Mouse (Mus musculus): Measurements from ENCODE around the gene Col5a2. TPM values are rescaled to one million over a fixed set of nuclear protein-coding genes. Genes with fewer than 3 reads are reported as not detected.

Gene Col5a2
- polyA plus RNA-seq, 1 experiment from 2014 or later, result 19.0 TPM

GRCm38 (mm10) chr1:45420554-45420953 is 82.5 kb downstream of the Col5a2 start:
- H3K9ac ChIP-seq, result no peak overlapping the region
- H3K4me1 ChIP-seq (replicated peaks), result no peaks in the 10 kb centered on the region
- no peaks in the 10 kb centered on the region for H3K9me3 ChIP-seq
- H3K27ac ChIP-seq (replicated peaks), result no peak overlapping the region
- no peak overlapping the region for H3K4me3 ChIP-seq
- H3K36me3 ChIP-seq, result no peaks in the 10 kb centered on the region
- ATAC-seq (ENCODE audit: low read depth), result no peak
- no peak overlapping the region for H3K4me2 ChIP-seq
- no peaks in the 10 kb centered on the region for H3K27me3 ChIP-seq

- Histone ChIP-seq H3K27me3 (no peaks in the 10 kb centered on the region), H3K4me3 (no peak overlapping the region), H3K27ac (replicated peaks) (no peak overlapping the region), H3K36me3 (no peaks in the 10 kb centered on the region), H3K4me2 (no peak overlapping the region), H3K9ac (no peak overlapping the region), H3K4me1 (replicated peaks) (no peaks in the 10 kb centered on the region), H3K9me3 (no peaks in the 10 kb centered on the region)
- ATAC-seq (ENCODE audit: low read depth), result no peak
- 89% methylated on average over 2 of the region's 2 CpGs for WGBS
These were observed 83.2 kb downstream of the Col5a2 start for GRCm38 (mm10) chr1:45419858-45420257.

GRCm38 (mm10) chr1:45381866-45382265 is 121.2 kb downstream of the Col5a2 start:
- no peak overlapping the region for H3K4me3 ChIP-seq
- H3K9ac ChIP-seq, result no peak overlapping the region
- no peaks in the 10 kb centered on the region for H3K9me3 ChIP-seq
- WGBS, result 94% methylated on average over 2 of the region's 2 CpGs
- H3K4me1 ChIP-seq (replicated peaks), result no peaks in the 10 kb centered on the region
- no peak overlapping the region for H3K4me2 ChIP-seq
- H3K27ac ChIP-seq (replicated peaks), result no peak overlapping the region
- no peak for ATAC-seq (ENCODE audit: low read depth)
- H3K27me3 ChIP-seq, result no peaks in the 10 kb centered on the region
- no peaks in the 10 kb centered on the region for H3K36me3 ChIP-seq

- ATAC-seq (ENCODE audit: low read depth), result no peak
- H3K27ac ChIP-seq (replicated peaks), result no peak overlapping the region
- no peaks in the 10 kb centered on the region for H3K4me1 ChIP-seq (replicated peaks)
- no peak overlapping the region for H3K4me3 ChIP-seq
- no peaks in the 10 kb centered on the region for H3K36me3 ChIP-seq
- H3K9ac ChIP-seq, result no peak overlapping the region
- H3K9me3 ChIP-seq, result no peaks in the 10 kb centered on the region
- no peak overlapping the region for H3K4me2 ChIP-seq
- H3K27me3 ChIP-seq, result no peaks in the 10 kb centered on the region
- WGBS, result 86% methylated on average over 7 of the region's 7 CpGs
These were observed 122.9 kb downstream of the Col5a2 start for GRCm38 (mm10) chr1:45379992-45380690.

GRCm38 (mm10) chr1:45365427-45365826 is 137.7 kb downstream of the Col5a2 start:
- Histone ChIP-seq H3K27me3 (no peaks in the 10 kb centered on the region), H3K4me1 (replicated peaks) (no peaks in the 10 kb centered on the region), H3K36me3 (no peaks in the 10 kb centered on the region), H3K9ac (no peak overlapping the region), H3K27ac (replicated peaks) (no peak overlapping the region), H3K9me3 (peaks cover 6% of the 10 kb centered on the region; the same call in 1 of the 2 replicates), H3K4me2 (no peak overlapping the region), H3K4me3 (no peak overlapping the region)
- WGBS, result 80% methylated on average over 1 of the region's 1 CpGs
- no peak for ATAC-seq (ENCODE audit: low read depth)

GRCm38 (mm10) chr1:45363274-45363673 is 139.8 kb downstream of the Col5a2 start:
- 94% methylated on average over 2 of the region's 2 CpGs for WGBS
- no peaks in the 10 kb centered on the region for H3K27me3 ChIP-seq
- H3K4me2 ChIP-seq, result no peak overlapping the region
- H3K9ac ChIP-seq, result no peak overlapping the region
- H3K27ac ChIP-seq (replicated peaks), result no peak overlapping the region
- H3K36me3 ChIP-seq, result no peaks in the 10 kb centered on the region
- H3K9me3 ChIP-seq, result no peaks in the 10 kb centered on the region
- no peak overlapping the region for H3K4me3 ChIP-seq
- ATAC-seq (ENCODE audit: low read depth), result no peak
- H3K4me1 ChIP-seq (replicated peaks), result no peaks in the 10 kb centered on the region

GRCm38 (mm10) chr1:45359673-45360072 is 143.4 kb downstream of the Col5a2 start:
- Histone ChIP-seq H3K36me3 (no peaks in the 10 kb centered on the region), H3K9ac (no peak overlapping the region), H3K4me2 (no peak overlapping the region), H3K4me1 (replicated peaks) (no peaks in the 10 kb centered on the region), H3K27ac (replicated peaks) (no peak overlapping the region), H3K9me3 (no peaks in the 10 kb centered on the region), H3K4me3 (no peak overlapping the region), H3K27me3 (no peaks in the 10 kb centered on the region)
- no peak for ATAC-seq (ENCODE audit: low read depth)
- 93% methylated on average over 2 of the region's 2 CpGs for WGBS

- Histone ChIP-seq H3K4me1 (replicated peaks) (no peaks in the 10 kb centered on the region), H3K4me3 (no peak overlapping the region), H3K4me2 (no peak overlapping the region), H3K9ac (no peak overlapping the region), H3K9me3 (no peaks in the 10 kb centered on the region), H3K27ac (replicated peaks) (no peak overlapping the region), H3K36me3 (no peaks in the 10 kb centered on the region), H3K27me3 (no peaks in the 10 kb centered on the region)
- ATAC-seq (ENCODE audit: low read depth), result no peak
- 80% methylated on average over 2 of the region's 2 CpGs for WGBS
These were observed 143.9 kb downstream of the Col5a2 start for GRCm38 (mm10) chr1:45359147-45359546.

- H3K27ac ChIP-seq (replicated peaks), result no peak overlapping the region
- H3K36me3 ChIP-seq, result no peaks in the 10 kb centered on the region
- H3K9me3 ChIP-seq, result no peaks in the 10 kb centered on the region
- H3K9ac ChIP-seq, result no peak overlapping the region
- H3K4me3 ChIP-seq, result no peak overlapping the region
- 73% methylated on average over 1 of the region's 1 CpGs for WGBS
- H3K4me1 ChIP-seq (replicated peaks), result no peaks in the 10 kb centered on the region
- ATAC-seq (ENCODE audit: low read depth), result no peak
- H3K27me3 ChIP-seq, result no peaks in the 10 kb centered on the region
- no peak overlapping the region for H3K4me2 ChIP-seq
These were observed 145.1 kb downstream of the Col5a2 start for GRCm38 (mm10) chr1:45358020-45358419.

GRCm38 (mm10) chr1:45355944-45356343 is 147.1 kb downstream of the Col5a2 start:
- Histone ChIP-seq H3K4me2 (no peak overlapping the region), H3K4me3 (no peak overlapping the region), H3K9me3 (no peaks in the 10 kb centered on the region), H3K9ac (no peak overlapping the region), H3K27me3 (no peaks in the 10 kb centered on the region), H3K4me1 (replicated peaks) (no peaks in the 10 kb centered on the region), H3K36me3 (no peaks in the 10 kb centered on the region), H3K27ac (replicated peaks) (no peak overlapping the region)
- WGBS, result 73% methylated on average over 4 of the region's 4 CpGs
- no peak for ATAC-seq (ENCODE audit: low read depth)

GRCm38 (mm10) chr1:45329149-45329548 is 173.9 kb downstream of the Col5a2 start:
- Histone ChIP-seq H3K4me3 (no peak overlapping the region), H3K36me3 (no peaks in the 10 kb centered on the region), H3K27me3 (no peaks in the 10 kb centered on the region), H3K9me3 (no peaks in the 10 kb centered on the region), H3K27ac (replicated peaks) (no peak overlapping the region), H3K9ac (no peak overlapping the region), H3K4me1 (replicated peaks) (no peaks in the 10 kb centered on the region), H3K4me2 (no peak overlapping the region)
- 88% methylated on average over 1 of the region's 1 CpGs for whole genome bisulfite sequencing
- no peak for ATAC-seq (ENCODE audit: low read depth)
